Mouse (Mus musculus): ENCODE measurements around the gene Trim45.

The Trim45 gene

DNA sequence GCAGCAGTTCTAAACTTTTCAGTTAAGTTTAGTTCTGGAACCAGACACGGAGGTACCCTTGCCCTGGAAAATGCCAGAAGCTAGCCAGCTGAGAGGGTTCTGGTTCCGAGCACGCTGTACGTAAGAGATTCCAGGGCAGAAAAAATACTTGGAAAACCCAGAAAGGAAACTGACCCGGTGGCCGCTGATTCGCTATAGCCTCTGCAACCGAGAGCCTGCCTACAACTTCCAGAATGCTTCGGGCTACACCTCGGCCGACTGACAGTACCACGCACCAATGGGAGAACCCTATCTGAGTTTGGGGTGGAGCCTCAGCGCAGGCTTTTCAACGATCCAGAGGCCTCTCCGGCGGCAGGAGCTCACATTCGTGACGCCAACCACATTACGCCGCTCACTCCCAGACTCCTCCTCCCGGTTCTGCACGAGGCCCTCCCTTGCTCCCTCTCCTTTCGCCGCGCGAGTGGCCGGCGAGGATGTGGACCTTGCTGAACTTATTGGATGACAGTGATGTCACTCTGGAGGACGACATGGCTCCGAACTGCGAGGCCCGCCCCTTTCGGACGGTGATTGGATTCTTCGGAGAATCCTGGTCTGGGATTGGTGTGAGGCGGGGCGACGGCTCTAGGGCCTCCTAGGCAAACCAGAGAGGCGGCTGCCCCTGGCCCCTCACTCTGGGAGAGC lies at the start of gene Trim45:
Gene Trim45 (plus strand): TSS at position 378 of the 681 bp plus-strand sequence.
- DNase-seq (ENCODE audit: extremely low read depth, insufficient read length, low spot score) = peak; percentile 99

DNA sequence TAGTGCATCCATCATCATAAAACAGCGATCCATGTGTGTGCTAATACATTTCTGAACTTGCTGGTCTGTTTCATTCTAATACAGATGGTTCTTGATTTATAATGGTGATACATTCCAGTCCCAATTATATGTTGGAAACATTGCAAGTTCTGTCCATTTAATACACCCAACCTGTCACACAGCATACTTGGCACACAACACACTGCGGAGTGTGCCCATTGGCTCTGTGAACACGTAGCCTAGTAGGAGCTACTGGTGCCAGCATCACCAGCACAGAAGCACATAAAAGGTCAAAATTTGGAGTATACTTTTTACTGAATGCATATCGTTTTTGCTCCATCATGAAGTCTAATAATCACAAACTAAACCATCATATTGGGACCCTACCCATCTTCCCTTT lies 44.9 kb upstream of the Trim45 start:
- DNase-seq (ENCODE audit: extremely low read depth, insufficient read length, low spot score) = no peak

DNA sequence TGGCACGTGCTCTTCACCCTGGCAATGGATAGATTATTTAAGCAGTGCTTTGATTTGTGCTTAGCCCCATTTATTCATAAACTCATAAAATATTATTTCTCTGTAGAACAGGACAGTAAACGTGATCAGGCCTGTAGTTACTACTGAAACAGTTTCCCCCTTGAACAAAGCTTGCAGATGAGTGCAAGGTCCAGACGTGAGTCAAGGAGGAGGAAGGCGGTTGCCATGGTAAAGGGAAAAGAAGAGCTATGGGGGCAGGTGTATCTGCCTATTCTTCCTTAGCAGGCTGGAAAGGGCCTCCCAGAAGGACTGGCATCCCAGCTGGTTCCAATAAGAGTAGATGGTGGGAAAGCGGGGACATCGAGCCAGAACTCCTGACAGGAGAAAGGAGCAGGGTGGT lies 40.6 kb upstream of the Trim45 start:
- no peak for DNase-seq (ENCODE audit: extremely low read depth, insufficient read length, low spot score)

- no peak for DNase-seq (ENCODE audit: extremely low read depth, insufficient read length, low spot score)
Measured at GRCm38 (mm10) chr3:100881843-100882634, 40.0 kb upstream of the Trim45 start.

DNA sequence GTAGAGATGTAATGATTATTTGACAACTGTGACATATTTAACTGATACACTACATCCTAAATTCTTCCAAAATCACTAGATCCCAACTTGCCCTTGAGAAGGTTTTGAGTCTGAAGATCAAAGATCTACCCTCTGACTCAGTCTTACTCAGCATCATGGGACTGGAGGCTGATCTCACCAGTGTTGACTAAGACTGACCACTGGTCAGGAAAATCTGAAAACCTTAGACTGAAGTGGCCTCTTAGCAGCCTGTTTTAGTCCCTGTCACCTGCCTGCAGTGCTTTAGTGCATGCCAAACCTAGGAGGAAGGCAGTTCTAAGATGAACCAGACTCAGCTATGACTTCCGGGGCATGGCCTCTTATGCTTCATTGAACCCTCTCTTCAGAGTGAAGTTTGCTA lies 32.8 kb upstream of the Trim45 start:
- DNase-seq (ENCODE audit: extremely low read depth, insufficient read length, low spot score) = peak; percentile 63

DNA sequence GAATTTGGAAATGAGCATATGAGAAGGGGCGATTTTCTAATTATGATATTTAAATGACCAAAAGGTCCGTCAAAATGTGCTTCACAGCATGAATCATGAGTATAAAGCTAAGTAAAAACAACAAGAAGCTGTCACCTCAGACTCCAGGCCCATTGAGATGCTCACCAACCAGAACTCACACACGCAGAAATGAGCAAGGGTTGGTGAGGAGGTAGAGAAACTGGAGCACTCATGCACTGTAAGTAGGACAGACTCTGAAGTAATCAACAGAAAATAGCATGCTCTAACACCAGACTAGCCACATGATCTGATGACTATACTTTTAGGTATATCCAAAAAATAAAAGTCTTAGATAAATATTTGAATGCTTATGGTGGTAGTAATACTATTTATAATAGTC lies 31.6 kb upstream of the Trim45 start:
- DNase-seq (ENCODE audit: extremely low read depth, insufficient read length, low spot score) = no peak

GRCm38 (mm10) chr3:100892383-100893335 lies 29.3 kb upstream of the Trim45 start:
- DNase-seq (ENCODE audit: extremely low read depth, insufficient read length, low spot score) = no peak

GRCm38 (mm10) chr3:100895500-100895899 lies 26.5 kb upstream of the Trim45 start:
- no peak for DNase-seq (ENCODE audit: extremely low read depth, insufficient read length, low spot score)

DNA sequence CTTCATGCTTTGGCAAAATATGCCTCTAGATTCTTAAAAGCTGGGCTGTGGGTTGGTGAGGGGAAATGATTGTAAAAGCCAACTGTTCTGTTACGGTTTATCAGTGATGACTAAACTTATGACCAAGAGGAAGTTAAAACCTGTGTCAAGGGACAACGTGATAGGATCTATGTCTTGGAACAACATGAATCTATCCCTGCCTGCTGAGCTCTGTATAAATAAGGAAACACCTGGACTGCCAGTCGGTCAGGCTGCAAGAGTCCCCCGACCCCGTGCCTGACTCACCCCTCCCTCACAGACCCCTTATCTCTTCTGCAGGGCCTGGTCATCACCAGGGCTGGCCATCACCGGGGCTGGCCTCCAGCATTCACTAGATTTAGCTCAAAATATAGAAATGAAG lies 15.9 kb upstream of the Trim45 start:
- no peak for DNase-seq (ENCODE audit: extremely low read depth, insufficient read length, low spot score)

GRCm38 (mm10) chr3:100906916-100907315 lies 15.1 kb upstream of the Trim45 start:
- DNase-seq (ENCODE audit: extremely low read depth, insufficient read length, low spot score) = no peak

DNA sequence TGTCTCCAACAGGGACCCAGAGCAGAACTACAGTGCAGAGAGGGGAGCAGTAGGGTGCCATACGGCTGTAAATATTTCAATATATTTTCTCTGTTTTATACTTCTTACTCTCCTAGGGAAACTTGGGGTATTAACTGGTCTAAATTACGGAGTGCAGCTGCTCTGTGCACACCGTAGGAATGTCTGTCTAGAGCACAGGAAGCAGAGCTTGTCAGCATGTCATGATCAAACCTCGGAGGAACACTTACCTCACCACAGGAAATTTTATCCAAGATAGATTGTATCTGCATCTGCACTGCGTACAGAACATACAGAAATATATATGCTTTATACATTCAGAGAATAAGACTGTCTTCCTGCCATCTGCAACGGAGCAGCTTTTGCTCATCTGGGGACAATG lies 13.4 kb upstream of the Trim45 start:
- DNase-seq (ENCODE audit: extremely low read depth, insufficient read length, low spot score) = no peak

DNA sequence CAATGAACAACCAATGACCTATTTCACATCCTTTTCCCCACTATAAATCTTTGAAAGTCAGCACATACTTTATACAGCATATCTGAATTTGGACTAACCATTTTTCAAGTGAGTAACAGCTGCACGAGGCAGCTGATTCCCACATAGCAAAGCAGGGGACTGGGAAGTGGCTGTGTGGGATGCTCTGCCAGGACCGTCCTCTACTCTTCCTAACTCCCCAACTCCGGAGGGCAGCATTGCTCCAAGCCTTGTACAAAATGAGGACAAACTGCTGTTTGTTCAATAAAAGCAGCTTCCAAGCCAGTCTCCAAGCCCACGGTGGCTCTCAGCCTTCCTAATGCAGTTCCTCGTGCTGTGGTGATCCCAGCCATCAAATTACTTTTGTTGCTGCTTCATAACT lies 11.4 kb upstream of the Trim45 start:
- no peak for DNase-seq (ENCODE audit: extremely low read depth, insufficient read length, low spot score)

- DNase-seq (ENCODE audit: extremely low read depth, insufficient read length, low spot score) = no peak
Measured at GRCm38 (mm10) chr3:100911026-100911425, 11.0 kb upstream of the Trim45 start.

- DNase-seq (ENCODE audit: extremely low read depth, insufficient read length, low spot score) = no peak
Measured at GRCm38 (mm10) chr3:100911498-100912213, 10.3 kb upstream of the Trim45 start.

DNA sequence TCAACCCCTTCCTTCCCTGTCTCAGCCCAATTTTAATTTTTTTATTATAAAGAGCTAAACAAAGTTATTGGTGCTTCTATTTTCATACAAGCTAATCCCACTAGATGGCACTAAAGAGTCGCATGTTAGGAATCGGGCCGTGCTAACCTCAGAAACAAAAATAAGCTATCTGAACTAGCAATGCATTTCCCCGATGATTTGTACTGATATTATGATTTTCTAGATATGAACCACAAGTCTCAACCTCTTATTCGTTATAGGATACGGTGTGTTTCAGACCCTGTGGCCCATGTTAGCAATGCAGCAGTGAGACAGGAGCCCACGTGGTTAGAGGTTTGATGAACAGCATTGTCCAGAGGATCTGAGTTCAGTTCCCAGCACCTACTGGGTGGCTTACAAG lies 5.2 kb upstream of the Trim45 start:
- no peak for DNase-seq (ENCODE audit: extremely low read depth, insufficient read length, low spot score)

DNA sequence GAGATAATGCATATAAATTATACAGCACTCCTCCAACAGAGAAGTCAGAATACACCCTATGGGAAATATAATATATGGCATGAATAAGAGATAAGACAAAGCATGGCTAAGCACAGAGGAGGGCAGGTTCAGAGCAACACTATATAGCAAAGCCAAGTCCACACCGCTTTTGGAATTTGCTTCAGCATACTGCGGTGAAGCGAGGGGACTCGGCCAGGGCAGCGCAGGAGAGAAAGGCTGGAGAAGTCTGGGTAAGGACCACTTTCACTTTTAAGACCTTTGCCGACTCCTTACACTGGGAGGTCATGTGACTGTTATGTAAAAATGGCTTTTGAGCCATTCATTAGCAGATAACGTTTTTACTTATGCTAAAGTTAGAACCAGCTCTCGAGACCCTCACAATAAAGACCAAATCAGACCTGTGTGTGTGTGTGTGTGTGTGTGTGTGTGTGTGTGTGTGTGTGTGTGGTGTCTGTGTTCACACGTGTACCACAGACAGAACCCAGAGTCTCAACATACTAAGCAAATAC lies 1.3 kb upstream of the Trim45 start:
- no peak for DNase-seq (ENCODE audit: extremely low read depth, insufficient read length, low spot score)

DNA sequence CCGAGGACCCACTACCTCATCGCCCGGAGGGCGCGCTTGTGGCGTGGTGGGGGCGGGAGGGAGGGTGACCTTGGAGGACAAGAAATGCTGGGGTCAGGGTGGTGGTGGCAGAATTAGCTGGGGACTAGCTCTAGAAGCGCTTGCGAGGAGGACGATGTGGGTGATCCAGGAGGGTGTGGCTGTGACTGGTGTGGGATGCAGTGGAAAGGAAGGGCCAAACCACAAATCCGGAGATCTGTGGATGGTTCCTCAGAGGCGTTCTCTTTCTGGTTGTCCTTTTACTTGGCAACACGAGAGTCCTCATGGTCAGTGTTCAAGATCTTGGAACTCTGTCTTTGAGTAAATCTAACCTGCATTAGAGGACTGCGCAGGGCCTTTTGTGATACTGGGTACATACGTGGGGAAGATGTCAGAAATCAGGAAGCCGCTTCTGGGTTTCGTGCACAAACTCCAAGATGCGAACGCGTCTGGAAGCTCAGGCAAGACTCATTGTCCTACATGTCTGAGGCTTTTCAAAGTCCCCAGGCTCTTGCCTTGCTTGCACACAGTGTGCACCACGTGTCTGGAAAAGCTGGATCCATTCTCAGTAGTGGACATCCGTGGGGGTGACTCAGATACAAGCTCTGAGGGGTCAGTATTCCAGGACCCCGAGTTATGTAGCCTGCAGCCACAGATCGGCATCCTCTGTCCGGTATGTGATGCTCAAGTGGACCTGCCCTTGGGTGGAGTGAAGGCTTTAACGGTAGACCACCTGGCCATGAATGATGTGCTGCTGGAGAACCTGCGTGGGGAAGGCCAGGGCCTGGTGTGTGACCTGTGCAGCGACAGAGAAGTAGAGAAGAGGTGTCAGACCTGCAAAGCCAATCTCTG lies 739 bp downstream of the Trim45 start:
- no peak for DNase-seq (ENCODE audit: extremely low read depth, insufficient read length, low spot score)

DNA sequence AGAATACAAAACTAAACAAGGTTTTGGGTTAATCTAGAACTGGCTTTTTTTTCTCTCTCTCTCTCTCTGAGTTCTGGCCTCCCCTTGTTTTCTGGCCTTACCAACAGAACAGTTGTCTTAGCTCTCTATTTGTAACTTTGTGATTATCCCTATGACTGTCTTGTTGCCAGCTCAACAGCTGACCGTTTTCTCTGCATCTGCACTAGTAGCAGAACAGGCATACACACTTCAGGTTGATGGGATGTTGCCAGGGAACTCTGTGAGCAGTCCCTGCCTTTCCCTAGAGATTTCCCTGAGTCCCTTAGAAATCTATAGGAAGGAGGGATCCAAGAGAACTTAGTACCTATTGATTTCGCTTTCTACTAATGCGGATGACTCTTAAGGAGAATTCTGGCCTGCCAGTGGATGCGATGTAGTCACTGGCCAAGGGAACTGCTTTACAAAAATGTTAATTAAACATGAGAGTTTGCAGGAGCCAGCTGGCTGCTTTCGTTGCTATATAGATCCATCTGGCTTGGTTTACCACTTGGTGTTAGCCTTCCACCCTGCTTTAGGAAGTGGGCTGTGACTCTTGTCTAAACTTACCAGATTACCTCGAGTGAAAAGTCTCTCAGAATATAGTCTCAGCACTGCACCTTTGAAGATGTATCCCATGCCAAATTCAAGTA lies 2.2 kb downstream of the Trim45 start:
- no peak for DNase-seq (ENCODE audit: extremely low read depth, insufficient read length, low spot score)

DNA sequence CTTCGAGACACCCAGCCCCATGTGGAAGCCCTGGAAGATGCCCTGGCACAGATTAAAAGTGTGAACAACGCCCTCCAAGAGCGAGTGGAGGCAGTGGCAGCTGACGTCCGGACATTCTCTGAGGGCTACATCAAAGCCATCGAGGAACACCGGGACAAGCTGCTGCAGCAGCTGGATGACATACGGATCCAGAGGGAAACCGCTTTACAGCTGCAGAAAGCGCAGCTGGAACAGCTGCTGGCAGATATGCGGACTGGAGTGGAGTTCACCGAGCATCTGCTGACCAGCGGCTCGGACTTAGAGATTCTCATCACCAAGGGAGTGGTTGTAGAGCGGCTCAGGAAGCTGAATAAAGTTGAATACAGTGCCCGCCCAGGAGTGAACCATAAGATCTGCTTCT lies 3.2 kb downstream of the Trim45 start:
- no peak for DNase-seq (ENCODE audit: extremely low read depth, insufficient read length, low spot score)

Measured in 3134 (cell line).